Mouse (Mus musculus) kidney, postnatal 0 days (tissue): ENCODE results near the gene Mgat4c. TPM values are rescaled to one million over a fixed set of nuclear protein-coding genes. Genes with fewer than 3 reads are reported as not detected.

Experiments
- ATAC-seq: fragments of 200-750 bp; cut with Nextera tagmentation; replicated peaks from 2 replicates; pipeline ENCODE4 v1.8.0; 2017; ENCODE audit warnings: low read depth, moderate number of reproducible peaks, moderate TSS enrichment, moderate library complexity; ENCODE audit not compliant: low FRiP score
- DNase-seq: peaks from one replicate; pipeline ENCODE4 v3.0.0-alpha.2; 2016; ENCODE audit warnings: low spot score
- H3K27ac ChIP-seq: fragments of 300-500 bp; sonication (generic); 2 replicates; pipeline ENCODE4 v1.5.1; 2014; ENCODE audit warnings: mild to moderate bottlenecking
- H3K27me3 ChIP-seq: fragments of 300-500 bp; sonication (generic); 2 replicates; pipeline ENCODE4 v1.6.1; 2014; ENCODE audit warnings: low read length, mixed read lengths; ENCODE audit not compliant: insufficient read depth
- H3K36me3 ChIP-seq: fragments of 300-500 bp; sonication (generic); 2 replicates; pipeline ENCODE4 v1.6.1; 2014; ENCODE audit warnings: low read length, mixed read lengths; ENCODE audit not compliant: insufficient read depth
- H3K4me1 ChIP-seq: fragments of 300-500 bp; sonication (generic); replicated peaks from 2 replicates; pipeline ENCODE4 v1.6.1; 2014; ENCODE audit warnings: antibody characterized with exemption, low read length, mixed read lengths; ENCODE audit not compliant: insufficient read depth
- H3K4me2 ChIP-seq: fragments of 300-500 bp; sonication (generic); 2 replicates; pipeline ENCODE4 v1.6.1; 2014; ENCODE audit warnings: mild to moderate bottlenecking, low read length, moderate library complexity, mixed read lengths
- H3K4me3 ChIP-seq: fragments of 300-500 bp; sonication (generic); replicated peaks from 2 replicates; pipeline ENCODE4 v1.5.1; 2014; ENCODE audit warnings: low read depth, low read length
- H3K9ac ChIP-seq: fragments of 300-500 bp; sonication (generic); 2 replicates; pipeline ENCODE4 v1.6.1; 2014; ENCODE audit warnings: low read depth, low read length
- H3K9me3 ChIP-seq: fragments of 300-500 bp; sonication (generic); replicated peaks from 2 replicates; pipeline ENCODE4 v1.6.1; 2016; ENCODE audit warnings: low read length, inconsistent platforms, mixed read lengths
- CTCF ChIP-seq: IDR thresholded peaks from 2 replicates; pipeline ENCODE4 v1.5.1; 2016; ENCODE audit warnings: antibody characterized with exemption, low read depth, mild to moderate bottlenecking, moderate library complexity
- WGBS: fragments of 180-500 bp; shearing (Covaris S2); extraction: QIAGEN DNeasy Blood & Tissue Kit; methylation state at CpG from one replicate; pipeline ENCODE4 v1.1.7; 2014; 5-methylcytosine and 5-hydroxymethylcytosine counted together
- polyA plus RNA-seq: library from polyadenylated mRNA; unstranded; fragments of >200 nt; fragmentation: Nextera tagmentation; extraction: Ambion mirVana; gene quantifications from 2 replicates; pipeline ENCODE4 v1.2.1, GENCODE M21; 2015

Gene Mgat4c
- polyA plus RNA-seq = 1.2 and 1.6 TPM in 2 replicates

GRCm38 (mm10) chr10:101681437-101681912, at the start of gene Mgat4c:
TSS of gene Mgat4c (plus strand) at chr10:101681487.
- H3K4me2 ChIP-seq = no peak within 1 kb of the TSS
- ATAC-seq = no peak
- no peak for TF ChIP-seq CTCF
- H3K27me3 ChIP-seq = no peaks in the 10 kb centered on the region
- 61% methylated on average over 6 of the region's 6 CpGs for WGBS
- DNase-seq = no peak
- no peak within 1 kb of the TSS for H3K4me3 ChIP-seq
- no peaks in the 10 kb centered on the region for H3K36me3 ChIP-seq
- H3K4me1 ChIP-seq = no peaks in the 10 kb centered on the region
- H3K9me3 ChIP-seq = no peaks in the 10 kb centered on the region
- no peak within 1 kb of the TSS for H3K27ac ChIP-seq
- no peak within 1 kb of the TSS for H3K9ac ChIP-seq

- Histone ChIP-seq H3K4me2 (no peak overlapping the region), H3K4me1 (no peaks in the 10 kb centered on the region), H3K27ac (no peak overlapping the region), H3K9me3 (no peaks in the 10 kb centered on the region), H3K27me3 (no peaks in the 10 kb centered on the region), H3K4me3 (no peak overlapping the region), H3K9ac (no peak overlapping the region), H3K36me3 (no peaks in the 10 kb centered on the region)
- no peak for ATAC-seq
- DNase-seq = no peak
- no peak for TF ChIP-seq CTCF
- 87% methylated on average over 6 of the region's 6 CpGs for WGBS
Measured at GRCm38 (mm10) chr10:101635266-101635665, 46.0 kb upstream of the Mgat4c start.

GRCm38 (mm10) chr10:101641048-101641447, 40.2 kb upstream of the Mgat4c start:
- Histone ChIP-seq H3K4me2 (no peak overlapping the region), H3K27ac (no peak overlapping the region), H3K36me3 (no peaks in the 10 kb centered on the region), H3K4me3 (no peak overlapping the region), H3K27me3 (no peaks in the 10 kb centered on the region), H3K9me3 (no peaks in the 10 kb centered on the region), H3K9ac (no peak overlapping the region), H3K4me1 (no peaks in the 10 kb centered on the region)
- DNase-seq (no peak), ATAC-seq (no peak)
- 83% methylated on average over 2 of the region's 2 CpGs for WGBS
- no peak for TF ChIP-seq CTCF

- Histone ChIP-seq H3K9me3 (no peaks in the 10 kb centered on the region), H3K36me3 (no peaks in the 10 kb centered on the region), H3K4me2 (no peak overlapping the region), H3K27me3 (no peaks in the 10 kb centered on the region), H3K4me1 (no peaks in the 10 kb centered on the region), H3K9ac (no peak overlapping the region), H3K4me3 (no peak overlapping the region), H3K27ac (no peak overlapping the region)
- DNase-seq (no peak), ATAC-seq (no peak)
- WGBS = 75% methylated on average over 5 of the region's 5 CpGs
- TF ChIP-seq CTCF = no peak
Measured at GRCm38 (mm10) chr10:101681914-101682313, 627 bp downstream of the Mgat4c start.

- DNase-seq (no peak), ATAC-seq (no peak)
- no peaks in the 10 kb centered on the region for H3K36me3 ChIP-seq
- 75% methylated on average over 3 of the region's 3 CpGs for WGBS
- H3K4me1 ChIP-seq = no peaks in the 10 kb centered on the region
- no peak for TF ChIP-seq CTCF
- no peaks in the 10 kb centered on the region for H3K9me3 ChIP-seq
- no peaks in the 10 kb centered on the region for H3K27me3 ChIP-seq
- no peak overlapping the region for H3K9ac ChIP-seq
- H3K4me2 ChIP-seq = no peak overlapping the region
- H3K4me3 ChIP-seq = no peak overlapping the region
- H3K27ac ChIP-seq = no peak overlapping the region
Measured at GRCm38 (mm10) chr10:101761828-101762227, 80.5 kb downstream of the Mgat4c start.

GRCm38 (mm10) chr10:101770688-101771087, 89.4 kb downstream of the Mgat4c start:
- 70% methylated on average over 1 of the region's 1 CpGs for WGBS
- H3K9ac ChIP-seq = no peak overlapping the region
- H3K4me2 ChIP-seq = no peak overlapping the region
- TF ChIP-seq CTCF = no peak
- no peaks in the 10 kb centered on the region for H3K27me3 ChIP-seq
- no peaks in the 10 kb centered on the region for H3K9me3 ChIP-seq
- H3K4me3 ChIP-seq = no peak overlapping the region
- no peak for DNase-seq
- H3K36me3 ChIP-seq = no peaks in the 10 kb centered on the region
- no peaks in the 10 kb centered on the region for H3K4me1 ChIP-seq
- ATAC-seq = no peak
- H3K27ac ChIP-seq = no peak overlapping the region

- 73% methylated on average over 4 of the region's 4 CpGs for WGBS
Measured at GRCm38 (mm10) chr10:101771157-101771556, 89.9 kb downstream of the Mgat4c start.

More at GRCm38 (mm10) chr10:101771157-101771556, 89.9 kb downstream of the Mgat4c start:
- DNase-seq (no peak), ATAC-seq (no peak)
- no peaks in the 10 kb centered on the region for H3K9me3 ChIP-seq
- no peak overlapping the region for H3K4me3 ChIP-seq
- H3K36me3 ChIP-seq = no peaks in the 10 kb centered on the region
- no peak overlapping the region for H3K27ac ChIP-seq
- H3K27me3 ChIP-seq = no peaks in the 10 kb centered on the region
- no peak for TF ChIP-seq CTCF
- no peaks in the 10 kb centered on the region for H3K4me1 ChIP-seq
- H3K9ac ChIP-seq = no peak overlapping the region
- H3K4me2 ChIP-seq = no peak overlapping the region
